Mouse (Mus musculus) forebrain, embryonic 11.5 days (tissue): ENCODE data around the gene Dennd2a. TPM values are rescaled to one million over a fixed set of nuclear protein-coding genes. Genes with fewer than 3 reads are reported as not detected.
A peak's percentile ranks its signal among the peaks of the same experiment; 100 is the strongest.

Experiments used
- ATAC-seq: fragments of 200-750 bp; cut with Nextera tagmentation; replicated peaks from 2 replicates; pipeline ENCODE4 v1.8.0; 2017; ENCODE audit warnings: moderate TSS enrichment; ENCODE audit not compliant: low FRiP score
- DNase-seq: peaks from one replicate; pipeline ENCODE4 v3.0.0-alpha.2; 2017; ENCODE audit warnings: low spot score
- H3K27ac ChIP-seq: fragments of 300-500 bp; sonication (generic); 2 replicates; pipeline ENCODE4 v1.5.1; 2014; ENCODE audit warnings: low read depth, low read length
- H3K27me3 ChIP-seq: fragments of 300-500 bp; sonication (generic); 2 replicates; pipeline ENCODE4 v1.6.1; 2014; ENCODE audit warnings: mild to moderate bottlenecking, low read length, mixed read lengths; ENCODE audit not compliant: control insufficient read depth, insufficient read depth
- H3K36me3 ChIP-seq: fragments of 300-500 bp; sonication (generic); 2 replicates; pipeline ENCODE4 v1.6.1; 2014; ENCODE audit warnings: mild to moderate bottlenecking, low read length, moderate library complexity, mixed read lengths; ENCODE audit not compliant: control insufficient read depth, insufficient read depth
- H3K4me1 ChIP-seq: fragments of 300-500 bp; sonication (generic); replicated peaks from 2 replicates; pipeline ENCODE4 v1.6.1; 2014; ENCODE audit warnings: low read length, mixed read lengths; ENCODE audit not compliant: control insufficient read depth, insufficient read depth
- H3K4me2 ChIP-seq: fragments of 300-500 bp; sonication (generic); 2 replicates; pipeline ENCODE4 v1.6.1; 2014; ENCODE audit warnings: low read depth, mild to moderate bottlenecking, low read length, moderate library complexity, mixed read lengths; ENCODE audit not compliant: severe bottlenecking
- H3K4me3 ChIP-seq: fragments of 300-500 bp; sonication (generic); 2 replicates; pipeline ENCODE4 v1.5.1; 2014; ENCODE audit warnings: low read depth, low read length
- H3K9ac ChIP-seq: fragments of 300-500 bp; sonication (generic); 2 replicates; pipeline ENCODE4 v1.6.1; 2014; ENCODE audit warnings: low read length
- H3K9me3 ChIP-seq: fragments of 300-500 bp; sonication (generic); 2 replicates; pipeline ENCODE4 v1.6.1; 2016; ENCODE audit warnings: low read length, mixed read lengths; ENCODE audit not compliant: control insufficient read depth
- WGBS: fragments of 180-500 bp; shearing (Covaris S2); extraction: QIAGEN DNeasy Blood & Tissue Kit; methylation state at CpG from one replicate; pipeline ENCODE4 v1.1.7; 2014; 5-methylcytosine and 5-hydroxymethylcytosine counted together
- polyA plus RNA-seq: library from polyadenylated mRNA; unstranded; fragments of >200 nt; fragmentation: Nextera tagmentation; extraction: Ambion mirVana; gene quantifications from 2 replicates; pipeline ENCODE4 v1.2.1, GENCODE M21; 2014

The Dennd2a gene
- polyA plus RNA-seq, 1 experiment from 2014 or later: 42.5 TPM

- DNase-seq (no peak), ATAC-seq (no peak)
- Histone ChIP-seq H3K27me3 (no peaks in the 10 kb centered on the region), H3K27ac (no peak overlapping the region), H3K4me3 (no peak overlapping the region), H3K36me3 (no peaks in the 10 kb centered on the region), H3K9ac (no peak overlapping the region), H3K4me1 (no peaks in the 10 kb centered on the region), H3K4me2 (no peak overlapping the region), H3K9me3 (no peaks in the 10 kb centered on the region)
- WGBS: 86% methylated on average over 3 of the region's 3 CpGs
These were observed 12.8 kb upstream of the Dennd2a start for GRCm38 (mm10) chr6:39570426-39570825.

GRCm38 (mm10) chr6:39567528-39567927, 9.9 kb upstream of the Dennd2a start:
- Histone ChIP-seq H3K27me3 (no peaks in the 10 kb centered on the region; the same call in 1 of the 2 replicates), H3K9me3 (no peaks in the 10 kb centered on the region), H3K4me2 (no peak overlapping the region), H3K9ac (no peak overlapping the region), H3K27ac (no peak overlapping the region), H3K36me3 (no peaks in the 10 kb centered on the region), H3K4me1 (no peaks in the 10 kb centered on the region), H3K4me3 (no peak overlapping the region)
- ATAC-seq (no peak), DNase-seq (no peak)
- WGBS: 17% methylated on average over 5 of the region's 5 CpGs

- 24% methylated on average over 23 of the region's 23 CpGs for WGBS
- H3K36me3 ChIP-seq: no peaks in the 10 kb centered on the region
- peak overlapping the region; percentile 28; the same call in 1 of the 2 replicates for H3K4me2 ChIP-seq
- peak; percentile 48 for ATAC-seq
- peak; percentile 80 for DNase-seq
- no peaks in the 10 kb centered on the region; the same call in 1 of the 2 replicates for H3K27me3 ChIP-seq
- H3K4me3 ChIP-seq: no peak overlapping the region
- H3K9me3 ChIP-seq: no peaks in the 10 kb centered on the region
- H3K9ac ChIP-seq: no peak overlapping the region; the same call in 1 of the 2 replicates
- H3K4me1 ChIP-seq: peaks cover 9% of the 10 kb centered on the region
- no peak overlapping the region for H3K27ac ChIP-seq
These were observed 4.7 kb upstream of the Dennd2a start for GRCm38 (mm10) chr6:39562166-39563015.

- DNase-seq (no peak), ATAC-seq (no peak)
- Histone ChIP-seq H3K36me3 (no peaks in the 10 kb centered on the region), H3K4me3 (no peak overlapping the region), H3K27ac (no peak overlapping the region), H3K27me3 (no peaks in the 10 kb centered on the region; the same call in 1 of the 2 replicates), H3K4me1 (peaks cover 17% of the 10 kb centered on the region), H3K9ac (no peak overlapping the region), H3K4me2 (no peak overlapping the region), H3K9me3 (no peaks in the 10 kb centered on the region)
- WGBS: 48% methylated on average over 6 of the region's 6 CpGs
These were observed 1.7 kb upstream of the Dennd2a start for GRCm38 (mm10) chr6:39559276-39559939.

- under 1% methylated on average over 42 of the region's 54 CpGs for WGBS
- Histone ChIP-seq H3K4me3 (peak overlapping the region; percentile 87), H3K36me3 (no peaks in the 10 kb centered on the region), H3K9ac (peak overlapping the region; percentile 96), H3K9me3 (no peaks in the 10 kb centered on the region), H3K4me2 (peak overlapping the region; percentile 79), H3K27ac (peak overlapping the region; percentile 92), H3K4me1 (peaks cover 17% of the 10 kb centered on the region), H3K27me3 (no peaks in the 10 kb centered on the region)
- peak; percentile 81 for DNase-seq
- peak; percentile 70 for ATAC-seq
These were observed 587 bp downstream of the Dennd2a start for GRCm38 (mm10) chr6:39556900-39557659.

GRCm38 (mm10) chr6:39555648-39555945, 2.1 kb downstream of the Dennd2a start:
- Histone ChIP-seq H3K27me3 (no peaks in the 10 kb centered on the region), H3K4me1 (peaks cover 17% of the 10 kb centered on the region), H3K4me3 (no peak overlapping the region), H3K4me2 (peak overlapping the region; percentile 79), H3K27ac (no peak overlapping the region), H3K36me3 (no peaks in the 10 kb centered on the region), H3K9ac (no peak overlapping the region), H3K9me3 (no peaks in the 10 kb centered on the region)
- no peak for DNase-seq
- WGBS: 80% methylated on average over 2 of the region's 2 CpGs
- ATAC-seq: no peak

- Histone ChIP-seq H3K9ac (no peak overlapping the region), H3K9me3 (no peaks in the 10 kb centered on the region), H3K27me3 (no peaks in the 10 kb centered on the region), H3K4me1 (peaks cover 17% of the 10 kb centered on the region), H3K27ac (no peak overlapping the region), H3K4me3 (no peak overlapping the region), H3K4me2 (peak overlapping the region; percentile 79), H3K36me3 (no peaks in the 10 kb centered on the region)
- no peak for ATAC-seq
- WGBS: 74% methylated on average over 12 of the region's 12 CpGs
- DNase-seq: no peak
These were observed 2.6 kb downstream of the Dennd2a start for GRCm38 (mm10) chr6:39554888-39555647.
